Mouse (Mus musculus) midbrain, embryonic 10.5 days (tissue): ENCODE results near the gene Cd70. TPM values are rescaled to one million over a fixed set of nuclear protein-coding genes. Genes with fewer than 3 reads are reported as not detected.

ENCODE experiments used
- DNase-seq: peaks from one replicate; pipeline ENCODE4 v3.0.0-alpha.2; 2017; ENCODE audit warnings: low spot score
- H3K27ac ChIP-seq: fragments of 300-500 bp; sonication (generic); replicated peaks from 2 replicates; pipeline ENCODE4 v1.5.1; 2016; ENCODE audit warnings: mild to moderate bottlenecking
- H3K27me3 ChIP-seq: fragments of 300-500 bp; sonication (generic); 2 replicates; pipeline ENCODE4 v1.6.1; 2016; ENCODE audit warnings: low read depth, mild to moderate bottlenecking; ENCODE audit not compliant: poor library complexity, severe bottlenecking
- H3K36me3 ChIP-seq: fragments of 300-500 bp; sonication (generic); 2 replicates; pipeline ENCODE4 v1.6.1; 2016; ENCODE audit warnings: mild to moderate bottlenecking, moderate library complexity
- H3K4me1 ChIP-seq: fragments of 300-500 bp; sonication (generic); 2 replicates; pipeline ENCODE4 v1.6.1; 2016
- H3K4me3 ChIP-seq: fragments of 300-500 bp; sonication (generic); 2 replicates; pipeline ENCODE4 v1.5.1; 2016; ENCODE audit warnings: mild to moderate bottlenecking, moderate library complexity
- H3K9me3 ChIP-seq: fragments of 300-500 bp; sonication (generic); replicated peaks from 2 replicates; pipeline ENCODE4 v1.6.1; 2016; ENCODE audit warnings: mild to moderate bottlenecking
- WGBS: fragments of 180-500 bp; shearing (Covaris S2); methylation state at CpG from one replicate; pipeline ENCODE4 v1.1.7; 2016; 5-methylcytosine and 5-hydroxymethylcytosine counted together
- polyA plus RNA-seq: library from polyadenylated mRNA; unstranded; fragments of >200 nt; fragmentation: Nextera tagmentation; extraction: Ambion mirVana; gene quantifications from 2 replicates; pipeline ENCODE4 v1.2.1, GENCODE M21; 2016

The Cd70 gene
- polyA plus RNA-seq, 1 experiment from 2014 or later, result not detected

GRCm38 (mm10) chr17:57106035-57106368 lies 43.6 kb downstream of the Cd70 start:
- WGBS, result 5% methylated on average over 9 of the region's 9 CpGs
- Histone ChIP-seq H3K4me1 (peaks cover 32% of the 10 kb centered on the region), H3K4me3 (peak overlapping the region; percentile 75), H3K27me3 (no peaks in the 10 kb centered on the region), H3K9me3 (no peaks in the 10 kb centered on the region), H3K27ac (peak overlapping the region; percentile 91), H3K36me3 (peaks cover 7% of the 10 kb centered on the region)
- no peak for DNase-seq

- Histone ChIP-seq H3K4me1 (peaks cover 32% of the 10 kb centered on the region), H3K27ac (peak within 1 kb of the TSS; percentile 91), H3K4me3 (peak within 1 kb of the TSS; percentile 75), H3K27me3 (no peaks in the 10 kb centered on the region), H3K36me3 (peaks cover 7% of the 10 kb centered on the region), H3K9me3 (no peaks in the 10 kb centered on the region)
- under 1% methylated on average over 43 of the region's 61 CpGs for WGBS
- peak; percentile 80 for DNase-seq
Measured at GRCm38 (mm10) chr17:57105181-57106034, 44.2 kb downstream of the Cd70 start, which contains the start of gene Tnfsf9. TSS of gene Tnfsf9 (plus strand) at chr17:57105325.

GRCm38 (mm10) chr17:57104496-57104895 lies 45.1 kb downstream of the Cd70 start:
- Histone ChIP-seq H3K4me3 (peak overlapping the region; percentile 75), H3K9me3 (no peaks in the 10 kb centered on the region), H3K4me1 (peaks cover 38% of the 10 kb centered on the region), H3K27ac (peak overlapping the region; percentile 91), H3K36me3 (peaks cover 7% of the 10 kb centered on the region), H3K27me3 (no peaks in the 10 kb centered on the region)
- no peak for DNase-seq
- 44% methylated on average over 4 of the region's 4 CpGs for WGBS

- H3K9me3 ChIP-seq, result no peaks in the 10 kb centered on the region
- DNase-seq, result no peak
- no peak overlapping the region for H3K4me3 ChIP-seq
- H3K27ac ChIP-seq, result no peak overlapping the region
- WGBS, result 85% methylated on average over 2 of the region's 2 CpGs
- H3K4me1 ChIP-seq, result peaks cover 36% of the 10 kb centered on the region
- H3K27me3 ChIP-seq, result no peaks in the 10 kb centered on the region
- H3K36me3 ChIP-seq, result peaks cover 6% of the 10 kb centered on the region
Measured at GRCm38 (mm10) chr17:57102276-57102675, 47.3 kb downstream of the Cd70 start.

GRCm38 (mm10) chr17:57099629-57100325 lies 49.8 kb downstream of the Cd70 start:
- DNase-seq, result no peak
- H3K27ac ChIP-seq, result no peak overlapping the region
- H3K36me3 ChIP-seq, result no peaks in the 10 kb centered on the region; the same call in 1 of the 2 replicates
- no peak overlapping the region for H3K4me3 ChIP-seq
- 7% methylated on average over 10 of the region's 10 CpGs for WGBS
- H3K27me3 ChIP-seq, result no peaks in the 10 kb centered on the region
- no peaks in the 10 kb centered on the region for H3K9me3 ChIP-seq
- peaks cover 25% of the 10 kb centered on the region for H3K4me1 ChIP-seq

GRCm38 (mm10) chr17:57098321-57098720 lies 51.3 kb downstream of the Cd70 start:
- H3K27ac ChIP-seq, result no peak overlapping the region
- DNase-seq, result no peak
- WGBS, result 89% methylated on average over 5 of the region's 5 CpGs
- no peaks in the 10 kb centered on the region for H3K27me3 ChIP-seq
- no peaks in the 10 kb centered on the region for H3K9me3 ChIP-seq
- no peak overlapping the region for H3K4me3 ChIP-seq
- H3K36me3 ChIP-seq, result no peaks in the 10 kb centered on the region; the same call in 1 of the 2 replicates
- peaks cover 18% of the 10 kb centered on the region for H3K4me1 ChIP-seq

- Histone ChIP-seq H3K9me3 (0 out of 2 replicates have a peak, but pooled peaks cover 3% of the 10 kb centered on the region), H3K27me3 (no peaks in the 10 kb centered on the region), H3K27ac (no peak overlapping the region), H3K4me1 (peaks cover 18% of the 10 kb centered on the region), H3K4me3 (peak overlapping the region; percentile 44), H3K36me3 (no peaks in the 10 kb centered on the region)
- peak; percentile 81 for DNase-seq
- under 1% methylated on average over 11 of the region's 11 CpGs for WGBS
Measured at GRCm38 (mm10) chr17:57096623-57096920, 53.0 kb downstream of the Cd70 start.

Other genes starting within 250 kb of the Cd70 start
- 67.7 and 77.8 TPM in 2 replicates for gene Mllt1, start 214.4 kb downstream of the Cd70 start, polyA plus RNA-seq
- not detected in 2 replicates for gene Acer1, start 167.7 kb downstream of the Cd70 start, polyA plus RNA-seq
- gene Clpp, start 159.5 kb downstream of the Cd70 start, polyA plus RNA-seq, result 173 and 174 TPM in 2 replicates
- gene Alkbh7, start 152.4 kb downstream of the Cd70 start, polyA plus RNA-seq, result 40.2 and 41.3 TPM in 2 replicates
- 0.76 and 0.94 TPM in 2 replicates for gene Pspn, start 149.8 kb downstream of the Cd70 start, polyA plus RNA-seq
- 81.2 and 83.3 TPM in 2 replicates for gene Gtf2f1, start 138.5 kb downstream of the Cd70 start, polyA plus RNA-seq
- 0.39 and 0.52 TPM in 2 replicates for gene Gm17949, start 138.3 kb downstream of the Cd70 start, polyA plus RNA-seq
- gene Khsrp, start 118.3 kb downstream of the Cd70 start, polyA plus RNA-seq, result 45.4 and 53.7 TPM in 2 replicates
- gene Slc25a41, start 108.1 kb downstream of the Cd70 start, polyA plus RNA-seq, result 0.10 TPM in 1 of 2 replicates, not detected in the other
- gene Crb3, start 90.7 kb downstream of the Cd70 start, polyA plus RNA-seq, result 1.2 and 1.5 TPM in 2 replicates
- 10.4 and 12.6 TPM in 2 replicates for gene Slc25a23, start 89.9 kb downstream of the Cd70 start, polyA plus RNA-seq
- gene Dennd1c, start 71.3 kb downstream of the Cd70 start, polyA plus RNA-seq, result 1.5 and 2.3 TPM in 2 replicates
- 68.7 and 128 TPM in 2 replicates for gene Tubb4a, start 62.0 kb downstream of the Cd70 start, polyA plus RNA-seq
- gene Tnfsf9, start 44.5 kb downstream of the Cd70 start, polyA plus RNA-seq, result 11.7 and 12.3 TPM in 2 replicates
- gene Tnfsf14, start 44.4 kb upstream of the Cd70 start, polyA plus RNA-seq, result 0.06 and 0.21 TPM in 2 replicates
- 0.07 TPM in 1 of 2 replicates, not detected in the other for gene C3, start 78.4 kb upstream of the Cd70 start, polyA plus RNA-seq
- gene Gpr108, start 98.7 kb upstream of the Cd70 start, polyA plus RNA-seq, result 23.9 and 26.0 TPM in 2 replicates
- 34.0 and 42.1 TPM in 2 replicates for gene Trip10, start 99.7 kb upstream of the Cd70 start, polyA plus RNA-seq
- gene Vav1, start 129.3 kb upstream of the Cd70 start, polyA plus RNA-seq, result 1.9 and 2.0 TPM in 2 replicates
- 1.3 and 3.3 TPM in 2 replicates for gene Adgre1, start 208.9 kb upstream of the Cd70 start, polyA plus RNA-seq